Mouse (Mus musculus): ENCODE results near the gene 1700021F05Rik.

GRCm38 (mm10) chr10:43577997-43578331 lies 37.2 kb upstream of the 1700021F05Rik start, which contains the start of gene Cd24a:
- TF ChIP-seq CTCF (IDR thresholded peaks at IDR 0.05; ENCODE audit: low read depth, low read length) (no peak), EP300 (IDR thresholded peaks at IDR 0.05; ENCODE audit: insufficient read depth, low read depth, low read length) (no peak)
